In genomic region chr11:6224541-6225229, GRCm38 (mm10) we compare ENCODE assay signal across 18 mouse cellular contexts. TPM values are rescaled to one million over a fixed set of nuclear protein-coding genes. Genes with fewer than 3 reads are reported as not detected.
DNase-seq lines count a peak whose midpoint lies in the region; ATAC-seq and TF ChIP-seq lines count a peak whose summit lies in the region.
"Had no signal": no experiment of that assay in that cellular context is flagged by ENCODE, and none has a peak within 500 bp of the region (broad histone marks: within the 10 kb centered on the region; RNA-seq: fewer than 3 reads in every experiment).

No protein-coding gene starts in this region.

- H3K27me3 ChIP-seq in kidney, adult 2 months (replicated peaks; ENCODE audit: control insufficient read depth, insufficient read depth, low read length) = no peaks in the 10 kb centered on the region
- no peaks in the 10 kb centered on the region for H3K27me3 ChIP-seq in stomach, postnatal 0 days (ENCODE audit: control insufficient read depth, insufficient read depth, low read length)
- H3K27me3 ChIP-seq: lung, embryonic 15.5 days had no signal

- no peak overlapping the region for H3K27ac ChIP-seq in kidney, adult 2 months (ENCODE audit: insufficient read depth, low read depth, low read length)
- H3K27ac ChIP-seq in stomach, postnatal 0 days (replicated peaks) = no peak overlapping the region
- H3K27ac ChIP-seq: heart, embryonic 10.5 days; hindbrain, embryonic 10.5 days; kidney, postnatal 0 days; lung, embryonic 15.5 days had no signal

- no peak for TF ChIP-seq POLR2A in kidney, adult 2 months (IDR thresholded peaks at IDR 0.05; ENCODE audit: low read depth, low read length)

- H3K4me2 ChIP-seq in stomach, postnatal 0 days (replicated peaks; ENCODE audit: low read depth) = no peak overlapping the region
- H3K4me2 ChIP-seq: lung, embryonic 15.5 days had no signal

- no peaks in the 10 kb centered on the region for H3K9me3 ChIP-seq in stomach, postnatal 0 days (ENCODE audit: control insufficient read depth, low read length)
- H3K9me3 ChIP-seq: G1E; heart, embryonic 10.5 days; hindbrain, embryonic 10.5 days; lung, embryonic 15.5 days; megakaryocyte, embryonic 14.5 days had no signal

- no peaks in the 10 kb centered on the region for H3K4me1 ChIP-seq in kidney, adult 2 months (ENCODE audit: control insufficient read depth, insufficient read depth, low read length)
- no peaks in the 10 kb centered on the region for H3K4me1 ChIP-seq in stomach, postnatal 0 days (replicated peaks; ENCODE audit: control insufficient read depth, insufficient read depth)
- H3K4me1 ChIP-seq: heart, embryonic 10.5 days; hindbrain, embryonic 10.5 days; lung, embryonic 15.5 days had no signal

- no peak for ATAC-seq in stomach, postnatal 0 days (ENCODE audit: low FRiP score, low TSS enrichment)

- no peak for TF ChIP-seq CTCF in kidney, adult 2 months (conservative IDR thresholded peaks at IDR 0.05; ENCODE audit: insufficient read depth, insufficient read length, low read depth, low read length)
- no peak for TF ChIP-seq CTCF in stomach, postnatal 0 days (IDR thresholded peaks at IDR 0.05; ENCODE audit: low read depth)

- H3K9ac ChIP-seq in stomach, postnatal 0 days (ENCODE audit: low read length) = no peak overlapping the region
- H3K9ac ChIP-seq: lung, embryonic 15.5 days had no signal

- no peaks in the 10 kb centered on the region for H3K36me3 ChIP-seq in kidney, adult 2 months (ENCODE audit: control insufficient read depth, insufficient read depth, low read length)
- H3K36me3 ChIP-seq in stomach, postnatal 0 days (ENCODE audit: control insufficient read depth, insufficient read depth, low read length) = no peaks in the 10 kb centered on the region
- H3K36me3 ChIP-seq: G1E; heart, embryonic 10.5 days; hindbrain, embryonic 10.5 days; lung, embryonic 15.5 days had no signal

- H3K4me3 ChIP-seq in kidney, adult 2 months (ENCODE audit: insufficient read depth, low read depth, low read length) = no peak overlapping the region
- no peak overlapping the region for H3K4me3 ChIP-seq in stomach, postnatal 0 days (ENCODE audit: low read depth, low read length)
- H3K4me3 ChIP-seq: erythroblast, embryonic 14.5 days; heart, embryonic 10.5 days; hindbrain, embryonic 10.5 days; lung, embryonic 15.5 days; megakaryocyte, embryonic 14.5 days had no signal

- no peak for TF ChIP-seq EP300 in stomach, postnatal 0 days (optimal IDR thresholded peaks at IDR 0.05)

- WGBS in kidney, adult 2 months = 73% methylated on average over 14 of the region's 14 CpGs
- WGBS in stomach, postnatal 0 days = 66% methylated on average over 14 of the region's 14 CpGs

- DNase-seq in layer of hippocampus, adult 11-12 months (ENCODE audit: low spot score) = peak; percentile 21
- no peak for DNase-seq in layer of hippocampus, postnatal 10 days (ENCODE audit: low spot score in 2 of 2)
- peak; percentile 83 for DNase-seq in brain, adult 2 months (ENCODE audit: low read depth, low spot score)
- DNase-seq in kidney, adult 2 months = peak; percentile 24
- peak; percentile 47 to 72 for DNase-seq in left cerebral cortex, adult 9 months (ENCODE audit: low spot score in 2 of 2)
- DNase-seq in thymus, adult 18-20 months = no peak
- no peak for DNase-seq in stomach, postnatal 0 days (ENCODE audit: low spot score)
- no peak for DNase-seq in heart, postnatal 36 days
- DNase-seq: cerebellum, adult 11-12 months had no signal

- intact Hi-C loops in heart, postnatal 36 days (cut with DNase I) = no loop called here

RNA-seq across cellular contexts. Expression of gene Npc1l1, which starts 5.3 kb away (rescaled TPM):
- total RNA-seq in layer of hippocampus, postnatal 10 days (2021) = under 1 TPM; 0.13 to 0.25 TPM
- polyA plus RNA-seq in kidney, adult 2 months (2012; rRNA removed) = 0.06 and 0.11 TPM in 2 replicates
- polyA plus RNA-seq in stomach, postnatal 0 days (2015; fragmentation: Nextera tagmentation; extraction: Ambion mirVana) = 1.5 TPM in 2 replicates
- under 1 TPM in 1 of 2 experiments, not detected in 1; 0.08 TPM for total RNA-seq in heart, postnatal 36 days (2021)
- total RNA-seq: liver, adult 2 months had no signal
- polyA plus RNA-seq: erythroblast, embryonic 14.5 days; G1E had no signal

RNA-seq across cellular contexts. Expression of gene Nudcd3, which starts 24.5 kb away (rescaled TPM):
- total RNA-seq in layer of hippocampus, postnatal 10 days (2021) = 100 to 1,000 TPM; 114 to 118 TPM
- polyA plus RNA-seq in kidney, adult 2 months (2012; rRNA removed) = 39.6 and 40.8 TPM in 2 replicates
- polyA plus RNA-seq in stomach, postnatal 0 days (2015; fragmentation: Nextera tagmentation; extraction: Ambion mirVana) = 22.1 and 23.3 TPM in 2 replicates
- total RNA-seq in heart, postnatal 36 days (2021) = 10 to 100 TPM; 61.2 to 64.6 TPM

RNA-seq across cellular contexts. Expression of gene A730071L15Rik, which starts 24.9 kb away (rescaled TPM):
- not detected for total RNA-seq in layer of hippocampus, postnatal 10 days (2021)
- 0.18 and 0.20 TPM in 2 replicates for polyA plus RNA-seq in kidney, adult 2 months (2012; rRNA removed)
- 0.27 and 0.33 TPM in 2 replicates for polyA plus RNA-seq in stomach, postnatal 0 days (2015; fragmentation: Nextera tagmentation; extraction: Ambion mirVana)
- total RNA-seq in heart, postnatal 36 days (2021) = not detected
- total RNA-seq: gastrocnemius, adult 8-10 months had no signal
- polyA plus RNA-seq: erythroblast, embryonic 14.5 days; G1E had no signal

RNA-seq across cellular contexts. Expression of gene Ddx56, which starts 42.9 kb away (rescaled TPM):
- 10 to 100 TPM; 48.8 to 50.9 TPM for total RNA-seq in layer of hippocampus, postnatal 10 days (2021)
- 29.1 and 29.3 TPM in 2 replicates for polyA plus RNA-seq in kidney, adult 2 months (2012; rRNA removed)
- 50.3 and 54.7 TPM in 2 replicates for polyA plus RNA-seq in stomach, postnatal 0 days (2015; fragmentation: Nextera tagmentation; extraction: Ambion mirVana)
- total RNA-seq in heart, postnatal 36 days (2021) = 10 to 100 TPM; 23.5 to 25.5 TPM

RNA-seq across cellular contexts. Expression of gene Tmed4, which starts 50.0 kb away (rescaled TPM):
- 10 to 100 TPM; 67.6 to 73.7 TPM for total RNA-seq in layer of hippocampus, postnatal 10 days (2021)
- 220 and 227 TPM in 2 replicates for polyA plus RNA-seq in kidney, adult 2 months (2012; rRNA removed)
- 99.1 and 99.8 TPM in 2 replicates for polyA plus RNA-seq in stomach, postnatal 0 days (2015; fragmentation: Nextera tagmentation; extraction: Ambion mirVana)
- total RNA-seq in heart, postnatal 36 days (2021) = 10 to 100 TPM; 82.9 to 94.8 TPM

Comparison
In these comparisons a context has a peak if more than half of its experiments do, and no peak if none do; other contexts are left out.
1. DNase-seq: peak in layer of hippocampus, adult 11-12 months (single experiment), brain, adult 2 months (single experiment), kidney, adult 2 months (single experiment) and left cerebral cortex, adult 9 months (2 of 2); none in layer of hippocampus, postnatal 10 days (0 of 2), thymus, adult 18-20 months (0 of 2), stomach, postnatal 0 days (single experiment) and heart, postnatal 36 days (0 of 2).